Mouse (Mus musculus) layer of hippocampus, postnatal 36 days (tissue): Measurements from ENCODE around the gene Mrpl47. TPM values are rescaled to one million over a fixed set of nuclear protein-coding genes. Genes with fewer than 3 reads are reported as not detected.
A peak's percentile ranks its signal among the peaks of the same experiment; 100 is the strongest.
"Not testable (repeated sequence)": the region's sequence is repeated elsewhere in the genome, so short reads cannot be mapped to it uniquely, and the experiment has no call there.

Source experiments
- DNase-seq, 2 experiments: peaks; one replicate each; pipeline ENCODE4 v3.0.0; 2022
- total RNA-seq, 2 experiments: library from RNA; stranded (reverse); gene quantifications; 2 replicates each; pipeline ENCODE4 v1.2.3; 2021

The Mrpl47 gene
- 10 to 100 TPM; 19.3 to 20.6 TPM for total RNA-seq

DNA sequence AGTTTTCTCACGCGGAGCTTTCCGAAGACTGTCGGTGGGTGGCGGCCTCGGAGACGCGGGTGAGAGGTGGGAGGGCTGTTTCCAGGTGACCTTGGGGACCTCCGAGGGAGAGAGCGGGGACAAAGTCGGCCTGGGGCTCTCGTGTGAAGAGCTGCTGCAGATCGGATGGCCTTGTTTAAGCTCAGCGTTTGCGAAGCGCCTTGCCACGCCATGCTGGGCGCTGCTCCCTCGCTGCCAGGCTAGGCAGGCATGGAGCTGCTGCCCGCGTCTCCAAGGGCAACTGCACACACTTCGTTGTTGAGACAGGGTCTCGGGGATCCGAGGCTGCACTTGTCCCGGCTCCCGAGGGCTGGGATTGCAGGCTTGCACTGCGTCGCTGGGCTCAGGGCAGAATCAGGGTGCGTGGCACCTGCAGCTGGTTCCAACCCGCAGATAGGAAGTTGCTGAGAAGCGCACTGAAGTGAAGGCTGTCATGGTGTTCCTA lies at the start of gene Mrpl47:
Gene Mrpl47 (minus strand): TSS at position 434 of the 484 bp plus-strand sequence.
- DNase-seq: no peak

DNA sequence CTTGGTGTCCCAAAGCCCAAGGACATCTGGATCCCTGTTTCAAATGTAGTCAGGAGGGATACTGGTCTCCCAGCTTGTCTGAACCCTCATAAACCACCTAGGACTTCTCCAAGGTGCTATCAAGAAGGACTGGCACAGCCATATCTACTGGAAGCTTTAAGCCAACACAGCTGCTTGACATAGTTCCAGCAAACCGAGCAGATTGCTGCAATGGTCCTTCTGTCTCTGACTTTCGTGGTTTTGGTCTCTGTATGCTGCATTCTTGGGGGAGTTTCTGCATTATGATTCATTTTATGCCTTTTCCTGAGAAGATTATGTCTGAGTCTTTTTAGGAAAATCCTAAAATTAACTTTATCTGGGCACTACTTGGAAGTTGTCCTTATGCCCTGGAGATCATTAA lies 33.4 kb upstream of the Mrpl47 start:
- DNase-seq: no peak

DNA sequence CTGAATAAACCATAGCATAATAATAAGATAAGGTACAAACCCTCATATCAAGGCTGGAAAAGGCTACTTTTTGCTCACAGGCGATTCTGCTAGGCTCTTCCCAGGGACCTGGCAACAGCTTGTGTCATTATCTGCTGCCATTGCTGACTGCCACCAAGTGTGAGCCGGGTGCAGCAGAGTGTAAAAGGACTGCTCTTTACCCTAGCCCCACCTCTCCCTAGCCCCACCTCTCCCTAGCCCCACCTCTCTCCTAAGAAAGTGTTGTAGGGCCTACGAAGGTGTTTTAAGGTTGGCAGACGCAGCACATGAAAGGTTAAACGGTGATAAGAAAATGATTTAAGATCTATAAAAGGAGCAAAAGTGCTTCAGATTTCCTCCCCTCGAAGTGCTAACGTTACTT lies 26.5 kb upstream of the Mrpl47 start:
- no peak for DNase-seq

DNA sequence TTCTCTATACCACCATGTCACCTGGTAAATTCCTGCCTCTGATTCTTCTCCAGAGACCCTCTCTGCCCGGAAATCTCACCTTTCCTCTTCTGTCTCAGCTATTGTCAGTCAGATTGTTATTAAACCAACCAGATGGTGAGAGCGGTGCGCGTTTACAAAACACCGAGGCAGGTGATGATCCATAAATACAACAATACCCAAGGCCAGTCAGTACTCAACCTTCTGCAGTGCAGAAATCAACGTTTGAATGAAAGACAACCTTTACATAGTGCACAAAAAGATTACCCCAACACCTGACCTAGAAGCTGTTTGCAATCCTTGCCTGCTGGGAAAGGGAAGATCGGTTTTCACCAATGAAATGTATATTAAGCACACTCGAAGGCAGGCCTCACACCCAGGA lies 25.6 kb upstream of the Mrpl47 start:
- DNase-seq: no peak

DNA sequence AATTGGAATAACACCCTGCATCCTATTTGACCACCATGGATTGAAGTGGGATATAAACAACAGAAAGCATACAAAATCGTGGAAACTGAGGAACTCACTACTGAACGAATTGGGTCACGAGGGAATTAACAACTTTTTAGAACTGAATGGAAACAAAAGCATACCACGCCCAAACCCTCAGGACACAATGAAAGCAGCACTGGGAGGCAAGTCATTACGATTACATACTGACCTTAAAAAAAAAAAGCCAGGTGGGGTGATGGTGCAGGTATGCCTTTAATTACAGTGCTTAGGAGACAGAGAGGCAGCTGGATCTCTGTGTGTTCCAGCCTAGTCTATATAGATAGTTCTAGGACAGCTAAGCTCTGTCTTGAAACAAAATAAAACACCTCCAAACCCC lies 21.8 kb upstream of the Mrpl47 start:
- DNase-seq: no peak

DNA sequence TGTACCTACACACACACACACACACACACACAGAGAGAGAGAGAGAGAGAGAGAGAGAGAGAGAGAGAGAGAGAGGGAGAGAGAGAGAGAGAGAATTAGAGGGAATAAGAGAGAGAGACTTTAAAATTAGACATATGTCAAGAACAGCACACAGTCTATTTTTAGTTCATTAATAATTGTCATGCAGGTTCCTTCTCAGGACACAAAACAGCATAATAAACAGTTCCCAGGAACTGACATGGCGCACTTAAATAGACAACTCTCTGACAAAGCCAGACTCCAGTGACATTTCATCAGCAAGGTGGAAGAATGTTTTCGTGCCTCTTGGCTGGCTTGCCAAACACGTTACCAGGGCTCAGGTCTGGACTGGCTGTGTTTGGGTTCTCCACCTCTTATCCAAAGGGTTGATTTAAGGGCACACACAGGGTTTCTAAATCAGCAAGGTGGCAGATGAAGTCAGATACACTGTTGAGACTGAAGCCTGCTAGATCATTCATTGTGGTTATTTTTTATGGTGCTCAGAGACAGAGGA lies 17.0 kb upstream of the Mrpl47 start:
- no peak for DNase-seq

DNA sequence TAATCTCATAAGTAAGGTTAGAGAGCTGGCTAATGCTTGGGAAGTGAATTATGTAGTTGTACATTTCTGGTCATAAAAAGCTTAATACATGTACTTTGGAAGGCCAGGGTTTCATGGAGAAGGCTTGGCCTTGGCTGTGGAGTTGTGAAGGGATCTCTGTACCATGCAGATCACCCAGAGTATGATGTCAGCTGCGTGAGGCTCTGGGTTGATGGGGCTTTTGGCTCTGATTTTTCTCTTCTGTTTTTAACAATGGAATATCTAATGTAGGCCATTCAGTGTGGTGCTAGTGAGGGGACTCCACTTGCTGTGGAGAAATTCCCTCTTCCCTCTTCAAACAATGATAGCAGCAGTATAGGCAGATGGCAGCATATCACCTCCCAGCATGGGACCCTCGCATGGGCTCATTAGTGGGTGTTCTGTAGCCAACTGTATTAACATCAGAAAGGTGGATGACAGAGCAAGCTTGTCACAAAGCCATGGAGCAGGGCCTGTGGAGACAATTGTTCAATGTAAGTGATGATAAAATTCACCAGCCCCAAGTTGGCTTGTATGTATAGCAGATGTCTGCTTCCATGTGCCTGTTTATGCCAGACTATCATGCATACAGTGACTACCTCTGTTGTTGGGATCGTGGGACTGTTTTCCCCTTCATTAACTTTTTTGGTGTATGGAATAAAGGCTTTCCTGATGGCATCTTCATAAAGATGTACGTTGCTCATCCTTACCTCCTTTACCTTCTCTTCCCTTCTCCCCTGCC lies 12.6 kb upstream of the Mrpl47 start:
- no peak for DNase-seq

DNA sequence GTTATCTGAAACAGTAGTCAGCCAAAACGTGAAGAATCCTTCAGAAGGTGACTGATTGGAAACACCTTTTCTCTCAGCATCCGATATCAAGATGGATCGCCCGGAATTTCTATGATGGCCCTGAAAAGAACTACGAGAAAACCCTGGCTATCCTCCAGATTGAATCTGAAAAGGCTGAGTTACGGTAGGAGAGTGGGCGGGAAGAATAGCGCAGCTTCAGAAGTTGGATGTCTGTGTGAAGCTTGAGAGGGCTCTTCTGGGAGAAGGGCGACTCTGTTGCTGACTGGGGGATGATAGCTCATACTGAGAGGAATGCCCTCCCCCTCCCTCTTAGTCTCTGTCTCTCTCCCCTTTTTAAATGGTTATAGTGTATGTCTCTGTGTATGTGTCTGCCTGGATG lies 11.0 kb upstream of the Mrpl47 start:
- DNase-seq: no peak

DNA sequence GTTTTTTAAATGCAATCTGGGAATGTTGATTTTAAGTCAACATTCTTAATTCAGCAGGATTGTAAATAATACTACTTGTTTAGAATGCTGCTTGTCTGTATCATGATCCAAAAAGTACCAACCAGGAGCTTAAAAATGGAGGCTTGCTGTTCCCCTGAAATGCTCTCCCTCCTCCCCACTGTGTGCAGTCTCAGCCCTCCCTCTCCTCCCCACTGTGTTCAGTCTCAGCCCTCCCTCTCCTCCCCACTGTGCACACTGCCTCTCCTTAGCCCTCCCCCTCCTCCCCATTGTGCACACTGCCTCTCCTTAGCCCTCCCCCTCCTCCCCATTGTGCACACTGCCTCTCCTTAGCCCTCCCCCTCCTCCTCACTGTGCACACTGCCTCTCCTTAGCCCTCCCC lies 8.0 kb upstream of the Mrpl47 start:
- DNase-seq: not testable (repeated sequence)

DNA sequence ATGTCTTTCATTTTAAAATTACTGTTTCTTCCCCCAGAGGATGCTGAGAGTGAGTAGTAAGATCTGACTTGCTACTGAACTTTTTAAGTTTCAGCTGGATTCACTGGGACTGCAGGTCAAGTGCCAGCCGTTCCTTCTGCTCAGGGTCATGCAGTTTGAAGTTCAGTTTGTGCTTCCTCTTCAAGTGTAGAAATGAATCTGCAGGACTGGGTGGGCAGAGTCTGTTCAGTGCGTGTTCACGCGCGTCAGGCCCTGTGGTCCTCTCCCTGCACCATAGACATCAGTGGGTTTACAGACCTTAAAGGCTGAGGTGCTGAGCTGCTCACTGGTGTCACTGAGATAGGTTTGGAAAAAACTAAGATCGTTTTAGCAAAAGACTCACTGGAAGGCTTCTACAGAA lies 7.6 kb upstream of the Mrpl47 start:
- DNase-seq: no peak

DNA sequence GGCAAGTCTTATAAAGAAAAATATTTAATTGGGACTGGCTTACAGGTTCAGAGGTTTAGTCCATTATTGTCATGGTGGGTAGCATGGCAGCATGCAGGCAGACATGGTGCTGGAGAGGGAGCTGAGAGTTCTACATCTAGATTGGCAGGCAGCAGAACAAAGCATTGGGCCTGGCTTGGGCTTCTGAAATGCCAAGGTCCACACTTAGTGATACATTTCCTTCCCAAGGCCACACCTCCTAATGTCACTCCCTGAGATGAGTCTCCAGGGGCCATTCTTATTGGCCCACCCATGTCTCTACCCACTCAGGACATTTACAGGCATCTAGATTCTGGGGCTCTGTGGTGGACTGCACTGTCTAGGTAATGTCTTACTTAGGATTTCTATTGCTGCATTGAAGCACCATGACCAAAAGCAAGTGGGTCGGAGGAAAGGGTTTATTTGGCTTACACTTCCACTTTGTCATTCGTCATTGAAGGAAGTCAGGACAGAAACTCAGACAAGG lies 4.9 kb upstream of the Mrpl47 start:
- no peak for DNase-seq

DNA sequence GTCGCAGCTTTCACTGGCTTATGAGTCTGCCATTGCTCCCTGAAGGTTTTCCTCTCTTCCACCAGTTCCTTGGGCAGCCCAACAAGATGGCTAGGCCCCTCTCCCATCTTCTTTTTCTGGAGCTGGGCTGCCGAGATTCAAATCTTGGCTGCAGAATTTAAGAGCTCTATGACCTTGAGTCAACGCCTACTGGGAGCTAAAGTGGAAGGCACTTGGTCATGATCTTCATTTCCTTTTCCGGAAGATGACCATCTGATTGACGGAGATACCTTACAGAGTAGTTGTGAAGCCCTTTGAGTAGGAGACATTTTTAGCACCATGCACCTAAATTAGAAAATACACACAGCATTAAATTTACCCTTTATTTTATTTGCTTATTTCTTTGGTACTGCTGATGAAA lies 1.1 kb upstream of the Mrpl47 start:
- no peak for DNase-seq

DNA sequence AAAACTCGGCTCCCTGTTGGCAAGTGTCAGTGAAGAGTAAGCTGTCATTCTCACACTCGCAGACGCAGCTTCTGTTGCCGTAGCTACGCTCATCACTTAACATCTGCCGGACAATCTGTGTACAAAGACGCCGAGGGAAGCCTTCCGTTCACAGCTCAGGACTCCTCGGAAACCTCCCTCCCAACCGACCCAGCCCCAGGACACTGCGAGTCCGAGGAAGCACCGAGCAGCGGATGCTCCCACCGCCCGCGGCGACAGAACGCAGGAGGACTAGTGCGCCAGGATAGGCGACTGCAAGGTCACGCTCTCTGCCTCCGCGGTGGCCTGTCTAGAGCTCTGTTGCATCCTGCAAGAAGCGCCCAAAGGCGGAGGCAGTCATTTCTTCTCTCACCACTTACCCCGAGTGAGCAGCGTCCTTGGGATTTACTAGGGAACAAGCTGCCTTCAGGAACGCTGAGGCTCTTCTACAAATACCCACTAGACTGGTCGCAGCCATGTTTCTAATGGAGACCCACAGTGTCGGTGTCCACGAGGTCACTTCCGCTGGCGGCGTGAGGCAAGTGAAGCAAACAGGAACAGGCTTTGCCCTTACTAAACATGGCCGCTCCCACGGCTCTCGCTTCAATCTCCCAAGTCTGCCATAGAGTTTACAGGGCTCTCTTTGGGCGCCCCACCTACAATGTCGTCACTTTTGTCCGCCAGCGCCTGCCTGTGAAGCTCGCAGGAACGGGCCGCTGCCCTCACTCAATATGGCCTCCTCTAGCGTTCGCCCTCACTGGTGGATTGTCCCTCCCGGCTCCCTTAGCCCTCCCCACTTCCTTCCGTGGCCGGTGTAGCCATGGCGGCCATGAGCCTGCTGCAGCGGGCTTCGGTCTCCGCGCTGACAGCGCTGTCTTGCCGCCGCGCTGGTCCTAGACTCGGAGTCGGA lies 897 bp downstream of the Mrpl47 start, which contains the start of gene Ndufb5:
Gene Ndufb5 (plus strand): TSS at position 747 of the 928 bp plus-strand sequence.
- DNase-seq: peak; percentile 98 to 99

DNA sequence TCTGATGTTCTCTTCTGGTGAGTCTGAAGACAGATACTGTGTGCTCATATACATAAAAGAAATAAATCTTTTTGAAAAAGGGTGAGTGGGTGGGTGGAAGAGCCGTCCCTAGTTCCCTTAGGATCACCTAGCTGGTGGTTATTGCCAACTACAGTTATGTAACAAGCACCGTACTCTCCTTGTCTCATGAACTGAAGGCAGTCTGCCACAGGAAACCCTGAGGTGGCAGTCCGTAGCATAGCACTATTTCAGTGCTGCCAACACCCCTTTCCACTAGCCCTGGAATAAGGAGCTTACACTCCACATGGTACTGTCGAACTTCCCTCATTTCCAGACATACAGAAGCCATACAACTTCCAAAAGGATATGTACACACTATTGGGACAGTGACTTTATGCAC lies 9.5 kb downstream of the Mrpl47 start:
- DNase-seq: no peak

DNA sequence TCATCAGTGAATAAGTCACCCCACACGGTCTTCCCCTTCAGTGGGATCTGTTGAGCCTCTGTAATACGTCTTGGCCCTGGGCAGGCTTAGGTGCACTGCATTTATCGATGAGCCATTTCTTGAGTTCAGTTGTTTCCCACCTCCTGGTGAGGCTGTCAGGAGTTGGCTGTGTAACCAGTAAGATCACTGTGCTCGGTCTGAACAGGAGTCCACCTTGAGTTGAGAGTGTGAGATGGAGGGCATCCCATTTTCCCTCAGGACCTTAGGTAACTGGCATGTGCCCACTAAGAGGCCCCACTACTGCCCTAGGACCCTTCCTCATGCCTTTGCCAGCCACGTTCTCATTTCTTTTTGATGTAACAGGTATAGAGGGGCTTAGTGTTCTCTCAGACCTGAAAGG lies 11.5 kb downstream of the Mrpl47 start:
- no peak for DNase-seq

DNA sequence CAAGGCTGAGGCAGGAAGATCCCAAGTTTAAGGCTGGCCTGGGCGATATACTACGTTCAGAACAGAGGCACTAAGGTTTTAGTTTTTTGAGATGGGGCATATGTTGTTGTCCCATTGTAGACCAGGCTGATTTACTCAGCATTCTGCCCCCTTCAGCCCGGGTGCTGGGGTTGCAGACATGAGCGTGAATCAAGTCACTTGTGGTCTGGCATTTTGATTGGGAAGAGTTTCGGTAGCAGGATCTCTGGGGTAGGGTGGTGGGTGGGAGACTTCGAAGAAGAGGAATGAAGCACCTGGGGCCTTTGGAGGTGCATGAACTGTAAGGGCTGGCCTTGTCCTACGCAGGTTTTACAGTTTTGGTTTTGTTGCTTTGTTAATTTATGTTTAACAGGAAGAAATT lies 13.2 kb downstream of the Mrpl47 start:
- no peak for DNase-seq

DNA sequence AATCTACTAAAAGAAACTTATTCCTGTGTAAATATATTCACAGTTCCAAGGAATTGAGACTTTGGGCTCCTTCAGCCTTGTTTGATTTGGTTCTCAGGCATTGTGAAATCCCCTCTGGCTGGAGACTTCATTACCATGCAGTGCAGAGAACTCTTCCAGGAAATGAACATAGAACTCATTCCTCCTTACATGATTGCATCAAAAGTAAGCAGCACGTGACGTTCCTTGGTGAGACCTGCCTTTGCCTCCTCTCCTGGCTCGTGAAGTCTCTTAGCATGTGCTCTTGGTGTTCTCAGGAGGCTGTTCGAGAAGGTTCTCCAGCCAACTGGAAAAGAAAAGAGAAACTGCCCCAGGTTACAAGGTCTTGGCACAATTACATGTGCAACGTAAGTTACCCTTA lies 19.1 kb downstream of the Mrpl47 start:
- no peak for DNase-seq

DNA sequence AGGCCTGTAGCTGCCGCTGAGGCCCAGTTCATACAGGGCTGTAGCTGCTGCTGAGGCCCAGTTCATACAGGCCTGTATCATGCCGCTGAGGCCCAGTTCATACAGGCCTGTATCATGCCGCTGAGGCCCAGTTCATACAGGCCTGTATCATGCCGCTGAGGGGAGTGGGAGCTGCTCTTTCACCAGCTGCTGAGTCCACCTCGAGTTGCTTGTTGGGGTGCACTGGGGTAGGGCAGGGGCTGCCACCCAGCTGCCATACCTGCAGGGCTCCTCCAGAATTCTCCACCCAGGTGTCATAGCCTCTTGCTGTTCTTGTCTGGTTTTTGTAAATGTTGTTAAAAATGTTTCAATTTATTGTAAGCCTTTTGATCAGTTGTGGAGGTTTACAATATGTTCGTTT lies 20.0 kb downstream of the Mrpl47 start:
- DNase-seq: not testable (repeated sequence)

DNA sequence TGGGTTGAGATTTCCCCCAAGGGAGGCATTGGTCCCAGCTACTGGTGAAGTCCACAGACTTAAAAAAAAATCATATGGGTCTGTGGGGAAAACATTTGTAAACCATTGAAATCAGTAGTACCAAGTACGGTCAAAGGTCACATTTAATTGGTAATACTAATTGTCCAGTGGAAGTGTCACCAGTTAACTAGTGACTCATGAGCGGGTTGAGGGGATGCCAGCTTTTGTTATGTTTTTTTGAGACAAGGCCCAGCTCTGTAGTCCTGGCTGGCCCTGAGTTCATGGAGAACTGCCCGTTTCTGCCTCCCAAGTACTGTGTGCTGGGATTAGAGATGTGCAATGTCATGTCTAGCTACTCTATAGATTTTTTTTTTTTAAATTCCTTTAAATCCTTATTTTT lies 23.7 kb downstream of the Mrpl47 start:
- no peak for DNase-seq

DNA sequence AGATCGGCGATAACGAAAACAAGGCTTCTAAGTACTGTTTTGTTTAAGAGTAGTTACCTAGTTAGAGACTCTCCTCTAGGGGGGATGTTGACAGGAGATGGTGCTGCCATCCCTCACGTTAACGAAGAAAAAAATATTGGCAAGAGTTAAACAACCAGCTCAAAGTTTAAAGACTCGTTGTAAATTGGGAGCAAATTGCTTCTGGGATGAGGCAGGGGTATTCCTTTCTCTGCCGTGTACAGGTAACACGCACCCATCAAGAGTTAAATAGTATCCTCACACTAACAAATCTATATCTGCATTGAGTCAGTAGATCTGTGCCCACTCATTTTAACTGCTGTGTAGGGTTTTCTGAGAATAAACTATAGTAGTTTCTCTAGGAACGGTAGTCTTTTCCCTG lies 28.0 kb downstream of the Mrpl47 start:
- DNase-seq: no peak

DNA sequence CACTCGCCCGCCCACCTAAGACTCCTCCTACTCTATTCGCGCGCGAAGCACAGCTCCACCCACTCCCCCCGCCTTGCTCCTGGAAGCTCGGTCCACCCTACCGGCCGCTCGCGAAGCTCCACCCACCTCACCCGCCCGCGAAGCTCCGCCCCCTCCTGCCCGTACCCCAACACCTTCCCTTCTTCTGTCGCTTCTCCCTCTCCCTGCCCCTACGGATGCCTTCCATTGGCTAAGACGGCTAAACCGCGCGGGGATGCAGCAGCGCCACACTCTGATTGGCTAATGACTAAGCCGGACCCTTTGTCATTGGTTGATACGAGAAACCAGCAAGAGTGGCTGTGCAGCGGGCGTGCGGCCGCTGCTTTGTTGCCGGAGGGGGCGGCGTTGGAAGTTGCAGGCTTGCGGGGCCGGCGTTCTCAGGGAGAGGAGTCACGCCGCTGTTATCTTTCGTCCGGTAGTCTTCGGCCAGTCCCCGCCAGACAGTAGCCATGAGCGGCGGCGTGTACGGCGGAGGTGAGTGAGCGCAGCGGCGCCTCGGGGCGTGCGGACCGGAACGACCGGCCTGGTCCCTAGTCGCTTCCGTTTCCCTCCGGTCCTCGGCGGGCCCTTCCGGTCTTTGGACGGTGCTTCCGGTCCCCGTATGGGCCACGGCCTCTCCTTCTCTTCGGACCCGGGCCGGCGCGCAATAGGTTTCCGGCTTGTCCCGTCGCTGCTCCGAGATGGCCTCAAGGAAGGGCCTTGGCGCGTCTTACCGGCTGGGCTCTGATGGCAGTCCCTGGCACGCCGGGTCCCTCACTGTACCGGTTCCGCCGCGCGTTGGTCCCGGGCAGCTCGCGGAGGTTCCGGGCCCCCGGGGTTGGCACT lies 28.8 kb downstream of the Mrpl47 start:
- DNase-seq: peak; percentile 96 to 97

DNA sequence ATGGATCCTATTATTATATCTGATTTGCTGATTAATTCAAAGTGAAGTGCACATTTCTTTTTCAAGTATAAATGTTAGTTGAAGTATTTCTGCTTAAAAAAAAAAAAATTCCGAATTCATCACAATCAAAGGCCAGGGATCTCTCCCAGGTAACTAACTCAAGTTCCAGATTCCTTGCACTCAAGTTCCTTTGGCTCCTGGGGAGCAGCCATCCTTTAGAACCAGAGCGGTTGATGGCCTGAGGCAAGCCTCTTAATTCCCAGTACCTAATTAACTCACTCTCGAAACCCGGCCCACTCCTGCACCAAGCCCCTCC lies 29.4 kb downstream of the Mrpl47 start:
- no peak for DNase-seq
